Mouse (Mus musculus) left cerebral cortex, adult 9 months (tissue): Measurements from ENCODE around the gene Zfp961.
"Not testable (repeated sequence)": the region's sequence is repeated elsewhere in the genome, so short reads cannot be mapped to it uniquely, and the experiment has no call there.

Experiments used
- DNase-seq, 2 experiments: peaks; one replicate each; pipeline ENCODE4 v3.0.0; 2022; ENCODE audit warnings: low spot score in 2 of 2

Gene Zfp961

DNA sequence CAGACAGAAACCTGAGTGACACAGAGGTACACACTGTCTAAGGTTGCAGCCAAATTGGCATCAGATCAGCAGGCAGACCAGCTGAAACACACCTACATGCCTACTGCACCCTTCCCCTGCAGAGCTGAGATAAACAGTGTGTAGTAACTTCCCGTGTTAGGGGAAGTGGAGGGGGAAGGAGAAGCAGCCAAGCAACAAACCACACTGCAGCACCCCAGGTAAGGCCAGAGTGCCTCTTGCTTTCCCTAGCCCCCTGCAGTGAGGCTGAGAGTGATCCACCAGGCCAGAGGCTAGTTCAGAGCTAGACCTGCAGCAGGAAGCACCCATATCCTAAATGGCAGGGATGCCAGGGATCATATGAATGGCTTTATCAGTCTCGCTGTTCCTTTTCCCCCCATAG is 66.5 kb downstream of the Zfp961 start:
- not testable (repeated sequence) for DNase-seq

DNA sequence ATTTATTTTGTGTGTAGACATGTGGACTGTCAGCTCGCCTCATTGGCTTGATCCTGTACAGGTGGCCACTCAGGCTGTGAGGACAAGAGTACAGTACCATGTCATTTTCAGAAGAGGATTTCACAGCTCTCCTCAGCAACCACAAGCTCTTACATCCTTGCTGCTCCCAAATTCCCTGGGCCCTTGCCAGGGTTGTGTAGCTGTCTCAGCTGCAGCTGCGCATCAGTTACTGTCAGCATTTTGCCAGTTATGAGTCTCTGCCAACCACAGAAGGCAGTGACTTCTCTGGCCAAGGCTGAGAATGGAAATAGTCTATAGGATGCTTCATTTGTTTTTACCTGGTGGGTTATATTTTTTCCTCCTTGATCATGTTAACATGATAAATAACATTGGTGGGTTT is 67.3 kb downstream of the Zfp961 start:
- DNase-seq, result peak in 1 of 2 experiments; percentile 7

DNA sequence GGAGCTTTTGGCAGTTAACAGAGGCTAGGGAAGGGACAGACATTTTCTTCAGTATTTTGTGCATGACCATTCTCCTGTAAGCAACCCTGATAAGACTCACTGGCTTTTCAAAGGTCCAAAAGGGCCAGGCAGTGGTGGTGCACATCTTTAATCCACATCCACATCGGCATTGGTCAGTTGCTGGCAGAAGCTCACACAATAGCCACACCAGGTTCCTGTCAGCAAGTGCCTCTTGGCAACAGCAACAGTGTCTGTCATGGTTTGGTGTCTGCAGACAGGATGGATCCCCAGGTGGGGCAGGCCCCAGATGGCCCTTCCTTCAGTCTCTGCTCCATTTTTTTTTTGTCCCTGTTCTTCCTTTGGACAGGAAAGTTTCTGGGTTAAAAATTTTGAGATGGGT is 68.2 kb downstream of the Zfp961 start:
- not testable (repeated sequence) for DNase-seq

DNA sequence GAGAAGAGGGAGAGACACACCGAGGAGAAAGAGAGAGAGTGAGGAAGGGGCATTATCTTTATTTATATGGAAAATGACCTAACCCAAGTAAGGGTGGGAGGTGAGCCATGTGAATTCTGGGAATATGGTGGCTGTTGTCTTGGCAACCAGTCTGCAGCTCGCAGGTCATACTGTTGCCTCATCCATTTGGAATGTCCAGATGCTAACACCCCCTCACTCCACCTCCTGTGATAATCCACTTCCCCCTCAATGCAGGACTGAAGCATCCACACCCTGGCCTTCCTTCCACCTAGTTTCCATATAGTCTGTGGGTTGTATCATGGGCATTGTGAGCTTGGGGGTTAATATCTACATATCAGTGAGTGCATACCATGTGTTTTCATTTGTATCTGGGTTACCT is 69.0 kb downstream of the Zfp961 start:
- no peak for DNase-seq

DNA sequence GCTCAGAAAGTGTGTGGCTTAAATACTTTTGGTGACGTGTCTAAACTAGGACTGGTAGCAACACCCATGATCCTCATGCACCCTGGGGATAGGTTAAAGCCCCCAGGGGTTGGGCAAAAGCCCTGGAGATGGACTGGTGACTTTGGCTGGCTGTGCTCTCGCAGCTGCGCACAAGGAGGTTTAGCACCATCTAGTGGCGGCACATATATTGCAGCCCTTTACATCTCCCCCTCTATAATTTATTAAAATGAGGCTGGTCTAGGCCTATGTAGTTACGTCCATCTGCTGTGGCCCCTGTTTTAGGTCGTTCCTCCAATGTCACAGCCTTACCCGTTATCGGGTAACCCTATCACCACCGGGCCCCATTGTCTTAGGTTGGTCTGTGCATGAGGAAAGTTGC is 74.0 kb downstream of the Zfp961 start:
- DNase-seq, result peak in 1 of 2 experiments; percentile 52

DNA sequence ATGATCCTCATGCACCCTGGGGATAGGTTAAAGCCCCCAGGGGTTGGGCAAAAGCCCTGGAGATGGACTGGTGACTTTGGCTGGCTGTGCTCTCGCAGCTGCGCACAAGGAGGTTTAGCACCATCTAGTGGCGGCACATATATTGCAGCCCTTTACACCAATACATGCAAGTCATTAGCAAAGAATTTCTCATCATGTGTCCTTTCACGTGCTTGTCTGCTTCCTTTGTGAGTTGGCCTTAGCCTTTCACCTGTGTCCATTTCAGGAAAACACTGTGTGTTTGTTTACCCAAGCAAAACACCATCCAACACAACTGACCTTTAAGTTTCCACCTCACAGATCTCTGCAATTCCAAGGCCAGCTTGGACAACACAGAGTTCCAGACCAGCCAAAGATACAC is 82.1 kb downstream of the Zfp961 start:
- peak in 1 of 2 experiments; percentile 68 for DNase-seq

DNA sequence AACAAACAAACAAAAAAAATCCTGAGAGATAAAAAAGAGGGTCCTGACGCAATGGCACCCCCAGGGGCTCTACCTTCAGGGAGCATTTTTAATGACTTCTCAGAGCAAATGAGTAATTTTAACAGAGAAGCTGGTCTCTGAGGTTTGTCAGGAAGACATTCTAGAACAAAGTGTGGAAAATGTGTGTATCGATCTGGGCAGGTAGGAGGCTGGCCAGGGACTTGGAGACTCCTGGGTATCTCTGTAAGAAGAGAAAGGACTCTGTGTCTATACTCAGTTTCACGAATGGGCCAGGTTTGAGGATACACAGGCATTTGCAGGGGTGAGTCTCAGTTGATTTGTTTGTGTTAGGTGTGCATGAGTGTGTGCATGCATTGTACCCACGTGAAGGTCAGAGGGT is 90.1 kb downstream of the Zfp961 start, which contains the start of gene Olfr372:
TSS of gene Olfr372 (plus strand) at position 301 of the 400 bp plus-strand sequence.
- not testable (repeated sequence) for DNase-seq

DNA sequence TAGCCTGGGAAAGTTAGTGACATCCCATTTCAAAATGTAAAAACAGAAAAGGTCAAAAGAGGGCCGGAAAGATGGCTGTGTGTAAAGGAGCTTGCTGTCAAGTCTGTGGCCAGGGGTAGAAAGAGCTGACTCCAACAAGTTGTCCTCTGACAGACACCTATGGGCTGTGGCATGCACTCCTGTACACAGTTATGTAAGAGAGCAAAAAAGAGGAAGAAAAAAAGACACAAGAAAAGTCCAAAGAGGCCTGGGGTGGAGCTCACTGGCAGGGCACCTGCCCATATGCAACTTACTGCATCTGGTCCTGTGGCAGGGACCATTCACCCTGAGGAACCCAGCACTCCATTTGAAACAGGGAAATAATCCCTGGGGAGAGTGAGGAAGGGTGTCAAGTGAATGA is 91.7 kb downstream of the Zfp961 start:
- no peak for DNase-seq
